Mouse (Mus musculus) cerebellum, postnatal 10 days (tissue): ENCODE results near the gene Lrrk1.
A peak's percentile ranks its signal among the peaks of the same experiment; 100 is the strongest.

Source experiments
- DNase-seq, 2 experiments: peaks; one replicate each; pipeline ENCODE4 v3.0.0; 2021; ENCODE audit warnings: mixed read lengths in 2 of 2

The Lrrk1 gene

DNA sequence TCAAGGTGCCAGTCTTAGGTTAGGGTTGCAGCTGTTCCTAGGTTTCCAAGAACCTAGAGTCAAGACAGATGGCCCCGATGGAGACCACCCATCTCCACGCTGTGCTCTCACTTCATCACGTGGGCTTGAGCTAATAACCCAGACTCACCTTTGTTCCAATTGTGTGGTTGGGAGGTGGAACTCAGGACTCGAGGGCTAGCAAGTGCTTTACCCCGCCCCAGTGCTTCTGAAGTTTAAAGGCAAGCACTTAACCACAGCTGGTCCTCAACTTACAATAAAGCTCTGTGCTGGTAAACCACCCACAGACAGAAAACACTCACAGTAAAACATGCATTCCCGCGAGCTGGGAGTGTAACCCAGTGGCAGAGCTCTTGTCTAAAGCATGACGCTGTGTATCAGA lies 204.7 kb downstream of the Lrrk1 start:
- no peak for DNase-seq

DNA sequence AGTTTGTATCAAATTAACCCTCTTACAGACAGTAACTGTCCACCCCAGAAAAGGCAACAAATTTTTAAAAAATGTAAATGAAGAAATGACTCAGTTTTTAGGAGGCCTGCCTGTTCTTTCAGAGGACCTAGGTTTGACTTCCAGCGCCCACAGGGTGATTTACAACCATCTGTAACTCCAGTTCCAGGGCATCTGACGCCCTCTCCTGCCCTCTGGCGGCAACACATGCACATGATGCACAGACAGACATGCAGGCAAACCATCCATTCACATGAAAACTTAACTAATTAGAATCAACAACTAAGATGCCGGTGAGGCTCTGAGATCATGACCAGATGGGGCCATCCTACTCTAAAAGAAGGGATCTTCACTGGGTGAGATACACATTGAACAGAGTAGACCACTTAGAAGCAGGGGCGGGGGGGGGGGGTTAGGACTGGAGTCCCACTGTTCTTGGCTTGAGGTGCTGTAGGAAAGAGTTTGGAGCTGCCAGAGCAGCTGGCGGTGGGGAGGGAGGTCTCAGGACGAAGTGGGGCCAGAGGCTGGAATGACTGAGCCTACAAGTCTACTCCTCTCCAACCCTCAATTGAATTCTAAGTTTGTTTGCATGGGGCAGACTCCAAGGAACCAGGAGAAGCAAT lies 206.0 kb downstream of the Lrrk1 start:
- DNase-seq, result no peak

DNA sequence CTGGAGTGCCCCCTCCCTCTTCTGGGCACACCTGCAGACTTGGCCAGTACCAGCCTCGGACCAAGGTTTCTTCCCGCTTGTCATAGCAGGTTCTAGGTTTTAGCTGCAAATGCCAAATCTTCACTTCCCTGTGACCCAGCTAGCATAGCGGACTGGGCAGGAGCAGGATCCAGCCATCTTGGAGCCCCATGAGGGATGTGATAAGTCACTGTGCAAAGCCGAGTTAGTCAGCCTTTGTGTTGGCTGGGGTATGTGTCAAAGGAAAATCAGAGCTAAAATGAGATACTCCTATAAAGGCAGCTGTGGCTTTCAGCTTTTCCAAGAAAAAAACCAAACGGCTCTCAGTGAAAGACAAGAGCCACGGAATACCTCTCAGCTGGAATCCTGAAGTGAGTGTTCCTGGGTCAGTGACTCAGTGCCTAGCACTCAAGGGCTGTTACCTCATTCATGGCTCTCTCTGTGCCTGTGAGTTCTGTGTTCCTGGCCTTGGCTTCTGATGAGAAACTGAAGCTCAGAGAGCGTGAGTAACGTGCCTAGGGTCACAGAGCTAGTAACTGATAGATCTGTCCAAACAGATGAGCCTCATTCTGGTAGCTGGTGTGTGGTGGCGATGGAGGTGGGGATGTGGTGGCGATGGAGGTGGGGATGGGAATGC lies 207.3 kb downstream of the Lrrk1 start:
- DNase-seq, result peak in 1 of 2 experiments; percentile 37

DNA sequence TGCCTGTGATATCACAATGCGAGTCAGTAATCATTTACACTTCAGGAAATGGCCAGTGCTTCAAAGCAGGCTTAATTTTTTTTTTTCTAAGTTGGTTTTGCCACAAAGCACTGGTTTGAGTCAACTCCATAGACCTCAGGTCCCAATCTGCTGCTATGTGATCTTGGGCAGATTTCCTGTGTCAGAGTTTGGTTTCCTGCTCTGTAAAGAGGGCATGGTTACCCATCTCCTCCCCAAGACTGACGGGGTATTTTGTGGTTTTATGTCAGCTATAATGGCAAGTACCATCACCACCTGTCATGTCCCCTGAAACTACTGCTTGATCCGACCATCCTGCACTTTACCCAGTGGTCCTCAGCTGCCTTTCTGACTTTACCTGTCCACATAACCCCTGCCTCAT lies 207.9 kb downstream of the Lrrk1 start:
- DNase-seq, result no peak

DNA sequence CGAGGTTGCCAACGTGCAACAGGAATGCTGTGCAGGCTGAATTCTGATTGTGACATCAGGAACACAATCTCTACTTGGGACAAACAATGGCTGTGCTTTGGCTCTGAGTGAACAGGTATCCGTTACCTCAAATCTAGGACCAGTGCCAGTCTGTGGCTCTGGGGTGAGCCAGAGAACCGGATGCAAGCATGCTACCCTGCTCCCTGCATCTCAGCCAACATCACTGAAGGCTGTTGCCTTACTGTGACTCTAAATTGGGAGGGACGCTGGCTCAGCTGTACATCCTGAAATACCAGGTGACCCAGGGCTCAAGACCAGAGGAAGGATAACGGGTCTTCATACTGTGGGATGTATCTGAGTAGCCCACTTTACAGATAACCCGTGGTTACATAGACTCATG lies 208.4 kb downstream of the Lrrk1 start:
- DNase-seq, result peak; percentile 38 to 47

DNA sequence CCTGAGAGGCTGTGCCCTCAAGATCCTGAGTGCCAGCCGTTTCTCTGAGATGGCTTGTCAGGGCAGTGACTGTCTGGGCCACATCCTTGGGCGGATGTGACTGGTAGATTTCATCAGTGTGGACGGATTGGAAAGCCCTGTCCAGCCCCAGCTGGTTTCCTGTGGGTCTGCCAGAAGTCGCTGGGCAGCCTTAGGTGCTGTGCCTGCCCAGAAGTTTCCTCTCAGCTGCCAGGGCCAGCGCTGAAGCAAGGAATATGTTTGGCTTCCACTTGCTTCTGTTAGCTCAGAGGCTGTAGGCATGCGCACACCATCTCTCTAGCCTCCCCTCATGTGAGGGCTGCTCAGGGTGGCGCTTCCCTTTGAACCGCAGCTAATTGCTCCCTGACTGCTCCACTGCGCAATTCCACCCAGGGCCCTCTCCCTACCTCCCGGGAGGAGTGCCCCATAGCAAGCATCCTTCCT lies 209.0 kb downstream of the Lrrk1 start:
- DNase-seq, result peak; percentile 81 to 86

DNA sequence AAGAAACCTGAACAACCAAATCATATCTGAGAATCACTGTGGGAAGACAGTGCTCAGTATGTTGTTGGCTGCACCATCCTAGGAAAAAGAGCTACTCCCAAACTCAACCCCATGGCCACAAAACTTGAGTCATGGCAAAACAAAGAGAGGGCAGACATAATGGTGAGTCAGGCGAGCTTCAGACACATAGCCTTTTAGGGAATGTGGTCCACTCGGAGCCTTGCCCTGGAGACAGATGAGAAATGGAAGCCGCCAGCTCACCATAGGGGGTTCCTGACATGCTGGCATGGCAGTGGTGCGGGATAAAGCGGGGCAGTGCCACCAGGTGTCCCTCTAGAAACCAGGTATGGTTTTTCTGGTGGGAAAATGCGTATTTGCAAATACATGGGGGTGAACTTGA lies 210.0 kb downstream of the Lrrk1 start:
- peak; percentile 56 to 67 for DNase-seq

DNA sequence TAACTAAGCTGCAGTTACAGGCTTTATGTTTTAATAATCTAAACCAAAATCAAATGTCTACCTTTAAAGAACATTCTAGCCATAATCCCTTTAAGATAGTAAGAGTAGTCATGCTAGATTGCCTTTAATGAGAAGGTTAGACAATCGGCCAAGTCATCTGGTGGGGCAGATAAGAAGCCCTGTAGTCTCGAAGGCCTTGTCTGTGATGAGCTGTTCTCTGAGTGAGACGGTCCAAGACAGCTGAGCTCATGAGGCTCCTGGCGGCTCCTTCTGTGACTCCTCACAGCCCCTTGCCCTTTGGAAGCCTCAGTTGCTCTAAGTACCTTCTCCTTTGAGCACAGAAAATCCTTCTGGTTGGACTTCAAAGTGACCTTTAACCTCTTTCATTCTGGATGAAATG lies 211.2 kb downstream of the Lrrk1 start:
- DNase-seq, result no peak
